Mouse (Mus musculus): Measurements from ENCODE around the gene Zbtb2. TPM values are rescaled to one million over a fixed set of nuclear protein-coding genes. Genes with fewer than 3 reads are reported as not detected.

The Zbtb2 gene
- polyA plus RNA-seq, 1 experiment from 2014 or later, result 21.0 TPM

DNA sequence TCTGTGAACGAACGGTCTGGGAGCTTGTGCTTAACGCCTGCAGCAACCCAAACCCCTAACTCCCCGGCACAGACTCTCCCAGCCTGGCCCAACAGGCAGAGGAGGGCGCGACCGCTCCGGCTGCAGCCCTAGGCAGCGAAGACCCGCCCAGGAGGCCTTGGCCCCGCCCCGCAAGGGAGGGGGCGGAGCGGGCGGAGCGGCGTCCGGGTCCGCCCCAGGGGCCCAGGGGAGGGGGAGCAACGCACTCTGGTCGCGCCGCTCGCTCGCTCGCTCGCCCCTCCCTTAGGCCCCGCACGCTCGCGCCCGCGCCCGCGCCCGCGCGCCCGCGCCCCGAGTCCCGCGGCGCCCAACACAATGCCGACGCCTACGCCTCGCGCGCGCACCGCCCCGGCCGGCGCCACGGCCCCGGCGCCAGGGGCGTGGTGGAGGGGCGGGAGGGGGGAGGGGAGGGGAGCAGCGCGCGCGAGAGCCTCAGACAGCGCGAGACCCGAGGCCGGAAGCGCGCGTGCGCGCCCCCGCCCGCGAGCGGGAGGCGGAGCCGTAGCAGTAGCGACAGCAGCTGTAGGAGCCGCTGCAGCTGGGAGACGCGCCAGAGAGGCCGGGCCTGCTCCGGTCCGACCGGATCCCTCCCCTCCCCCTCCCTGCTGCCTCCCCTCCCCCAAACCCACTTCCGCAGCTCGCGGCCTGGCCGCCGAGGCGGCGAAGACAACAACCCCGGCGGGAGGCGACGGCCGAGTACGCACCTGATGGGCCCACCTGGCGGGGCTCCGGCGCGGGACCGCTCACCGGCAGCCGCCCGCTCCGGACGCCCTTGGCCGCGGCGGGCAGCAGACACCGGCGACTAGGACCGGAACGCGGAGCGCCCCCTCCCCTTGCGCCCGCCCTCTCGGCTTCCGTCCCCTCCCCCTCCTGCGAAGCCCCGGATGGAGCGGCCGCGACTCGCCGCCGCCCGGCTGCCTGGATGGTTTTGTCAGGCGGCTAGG is 1.0 kb downstream of the Zbtb2 start:
- DNase-seq (ENCODE audit: low spot score), result peak; percentile 97

DNA sequence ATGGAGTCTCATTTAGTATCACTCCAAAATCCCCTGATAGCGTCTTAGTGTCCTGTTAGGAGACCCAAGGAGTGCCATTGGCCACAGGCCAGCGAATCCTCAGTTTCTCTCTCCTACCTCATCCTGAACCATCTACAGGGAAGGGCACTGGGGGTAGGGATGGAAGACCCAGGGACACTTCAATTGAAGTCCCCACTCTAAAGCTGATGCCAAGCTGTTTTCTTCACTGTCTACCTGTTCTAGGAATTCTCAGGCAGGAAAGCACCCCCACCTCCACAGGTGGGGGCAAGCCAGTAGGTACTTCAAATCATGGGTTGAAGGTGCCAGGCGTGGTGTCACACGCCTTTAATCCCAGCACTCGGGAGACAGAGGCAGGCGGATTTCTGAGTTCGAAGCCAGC is 3.7 kb downstream of the Zbtb2 start:
- DNase-seq (ENCODE audit: low spot score), result no peak

DNA sequence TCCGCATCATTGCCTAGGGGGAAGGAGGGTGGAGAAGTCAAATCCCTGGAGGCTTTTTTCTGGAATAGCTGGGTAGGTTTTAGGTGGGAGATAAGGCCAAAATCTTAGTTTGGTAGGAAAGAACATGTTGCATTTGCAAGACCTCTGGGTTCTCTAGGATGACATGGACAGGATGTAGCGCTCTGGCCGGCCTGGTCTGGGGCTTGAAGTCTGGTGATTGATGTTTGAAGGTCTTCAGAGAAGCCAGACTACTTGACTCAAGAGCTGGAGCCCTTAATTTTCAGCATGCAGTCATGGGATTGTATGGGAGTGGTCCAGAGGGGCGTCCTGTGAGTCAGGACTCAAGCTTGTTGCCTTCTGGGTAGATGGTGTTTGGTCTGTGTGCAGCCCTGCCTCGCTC is 7.2 kb downstream of the Zbtb2 start:
- DNase-seq (ENCODE audit: low spot score), result no peak

DNA sequence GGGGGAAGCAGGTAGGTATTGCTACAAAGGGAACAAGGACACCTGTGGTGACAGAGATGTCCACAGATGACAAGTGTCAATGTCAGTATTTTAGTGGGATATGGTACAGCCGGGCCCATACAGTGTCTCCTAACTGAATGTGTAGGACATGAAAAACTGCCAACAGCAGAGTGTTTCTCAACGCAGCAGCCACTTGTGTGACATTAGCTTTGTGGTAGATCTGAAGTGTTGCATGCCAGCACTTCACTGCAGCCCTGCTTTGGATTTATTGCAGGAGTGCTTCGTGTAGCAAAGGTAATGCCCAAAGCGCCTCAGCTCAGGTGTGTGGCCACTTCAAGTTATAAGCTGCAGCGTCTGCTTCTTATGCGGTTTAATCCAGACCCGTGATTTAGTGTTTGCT is 11.0 kb downstream of the Zbtb2 start:
- DNase-seq (ENCODE audit: low spot score), result no peak

DNA sequence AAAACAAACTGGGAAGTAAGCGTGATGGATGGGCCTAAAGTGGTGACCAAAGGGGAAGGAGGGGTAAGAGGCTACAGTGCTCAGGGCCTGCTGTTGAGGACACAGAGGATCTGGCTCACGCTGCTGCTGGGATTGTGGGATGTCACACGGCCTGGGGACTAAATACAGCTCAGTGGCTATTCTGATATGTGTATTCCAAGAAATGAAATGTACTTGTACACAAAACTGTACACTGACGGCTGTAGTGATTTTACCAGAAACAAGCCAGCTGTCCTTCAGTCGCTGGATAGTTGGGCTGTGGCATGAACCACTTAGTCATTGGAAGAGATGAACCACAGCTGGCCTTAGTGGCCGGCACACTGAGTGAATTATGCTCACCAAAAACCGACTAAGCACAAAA is 11.4 kb downstream of the Zbtb2 start:
- DNase-seq (ENCODE audit: low spot score), result no peak

DNA sequence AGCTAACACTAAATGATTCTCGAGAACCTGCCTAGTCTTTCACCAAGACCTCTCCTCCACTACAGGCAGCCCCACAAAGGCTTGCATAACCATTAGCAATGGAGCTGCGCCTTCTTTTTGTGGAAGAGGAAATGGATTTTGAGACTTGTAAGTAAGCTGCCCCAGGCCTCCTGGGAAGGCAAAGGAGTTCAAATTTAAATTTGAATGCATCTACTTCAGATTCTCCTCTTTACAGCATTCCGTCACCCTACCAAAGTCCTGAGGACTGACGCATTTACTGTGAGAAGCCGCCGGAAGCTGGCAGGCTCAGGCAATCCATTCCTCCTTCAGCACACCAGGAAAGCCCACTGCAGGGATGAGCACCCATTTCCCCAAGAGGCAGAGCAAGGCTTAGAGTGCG is 12.6 kb downstream of the Zbtb2 start:
- DNase-seq (ENCODE audit: low spot score), result no peak

DNA sequence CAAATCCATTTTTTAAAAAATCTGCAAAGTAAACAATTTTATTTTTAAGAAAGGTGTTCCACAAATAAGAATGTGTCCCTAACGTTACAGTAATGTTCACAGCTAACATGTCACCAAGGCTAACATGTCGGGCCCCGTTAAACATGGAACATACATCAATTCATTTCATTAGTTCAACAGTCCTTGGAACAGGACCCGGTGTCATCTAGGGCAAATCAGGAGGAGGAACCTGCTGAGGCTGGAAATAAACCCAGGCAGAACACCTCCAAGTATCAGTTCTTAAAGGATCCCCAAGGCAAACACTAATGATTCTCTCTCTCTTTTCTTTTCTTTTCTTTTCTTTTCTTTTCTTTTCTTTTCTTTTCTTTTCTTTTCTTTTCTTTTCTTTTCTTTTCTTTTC is 13.2 kb downstream of the Zbtb2 start:
- DNase-seq (ENCODE audit: low spot score), result no peak

DNA sequence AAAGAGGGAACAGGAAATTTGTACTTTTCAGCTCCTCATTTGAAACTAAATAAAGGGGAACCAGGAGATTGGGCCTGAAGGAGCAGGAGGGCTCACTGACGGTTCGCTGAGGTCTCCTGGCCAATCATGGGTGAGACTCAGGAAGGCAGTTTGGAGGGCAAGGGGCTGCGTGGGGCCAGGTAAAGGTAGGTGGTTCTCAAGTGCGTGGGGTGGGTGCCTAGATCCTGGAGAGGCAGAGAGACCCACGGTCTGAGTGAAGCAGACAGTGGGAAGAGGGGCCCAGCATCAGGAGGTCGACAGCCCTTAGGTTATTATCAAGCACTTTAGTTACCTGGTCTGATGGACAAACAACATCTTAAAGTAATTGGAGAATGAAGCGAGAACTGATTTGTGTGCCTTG is 13.7 kb downstream of the Zbtb2 start:
- no peak for DNase-seq (ENCODE audit: low spot score)

DNA sequence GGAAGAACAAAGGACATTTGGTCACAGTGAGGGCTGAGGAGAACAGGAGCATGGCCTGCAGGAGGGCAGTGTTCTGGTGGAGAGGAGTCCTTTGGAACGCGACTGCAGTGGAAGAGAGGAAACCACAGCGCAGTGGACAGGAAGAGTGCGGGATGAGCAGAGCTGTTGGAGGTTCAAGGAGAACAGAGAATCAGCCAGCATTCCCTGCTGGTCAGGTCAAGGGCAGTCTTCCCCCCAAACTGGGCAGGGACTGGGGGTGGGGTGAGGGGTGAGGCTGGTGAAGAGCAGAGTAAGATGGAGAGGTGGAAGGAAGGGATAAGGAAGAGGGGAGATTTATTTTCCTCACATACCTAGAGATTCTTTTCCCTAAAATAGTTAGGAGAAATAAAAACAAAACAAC is 14.3 kb downstream of the Zbtb2 start:
- no peak for DNase-seq (ENCODE audit: low spot score)

DNA sequence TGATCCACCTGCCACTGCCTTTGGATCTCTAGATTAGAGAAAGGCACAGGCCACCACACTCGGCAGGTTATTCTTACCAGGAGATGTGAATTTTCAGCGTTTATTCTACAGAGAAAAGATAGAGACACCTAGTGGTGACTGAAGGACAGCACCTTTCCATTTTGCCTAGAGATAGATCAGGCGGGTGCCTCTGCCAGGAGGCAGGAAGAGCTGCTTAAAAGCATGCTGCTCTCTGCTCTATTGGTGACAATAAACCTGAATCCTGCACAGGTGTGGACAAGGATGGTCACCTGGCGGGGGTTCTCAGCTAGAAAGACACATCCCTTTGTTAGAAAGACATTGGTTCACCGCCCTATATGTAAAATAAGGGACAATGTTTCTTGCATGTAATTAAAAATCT is 15.9 kb downstream of the Zbtb2 start:
- peak; percentile 72 for DNase-seq (ENCODE audit: low spot score)

DNA sequence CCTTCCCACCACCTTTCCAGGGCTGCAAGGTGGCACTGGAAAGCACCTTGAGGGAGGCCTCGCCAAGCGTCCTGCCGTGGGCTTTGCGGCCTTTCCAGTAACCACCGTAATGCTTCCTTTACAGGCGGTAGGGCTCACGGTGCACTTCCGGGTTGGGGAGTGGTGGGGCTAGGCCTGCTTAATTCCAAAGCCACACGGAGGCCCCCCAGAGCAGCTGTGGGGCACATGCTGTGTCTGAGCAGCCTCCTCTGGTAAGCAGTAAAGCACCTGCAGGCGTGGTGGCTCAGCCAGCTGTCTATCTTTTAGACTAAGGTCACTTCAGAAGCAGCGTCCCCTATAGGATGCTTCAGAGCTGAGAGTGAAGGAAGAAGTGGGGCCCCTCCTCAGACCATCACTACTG is 17.8 kb downstream of the Zbtb2 start:
- peak; percentile 63 for DNase-seq (ENCODE audit: low spot score)

DNA sequence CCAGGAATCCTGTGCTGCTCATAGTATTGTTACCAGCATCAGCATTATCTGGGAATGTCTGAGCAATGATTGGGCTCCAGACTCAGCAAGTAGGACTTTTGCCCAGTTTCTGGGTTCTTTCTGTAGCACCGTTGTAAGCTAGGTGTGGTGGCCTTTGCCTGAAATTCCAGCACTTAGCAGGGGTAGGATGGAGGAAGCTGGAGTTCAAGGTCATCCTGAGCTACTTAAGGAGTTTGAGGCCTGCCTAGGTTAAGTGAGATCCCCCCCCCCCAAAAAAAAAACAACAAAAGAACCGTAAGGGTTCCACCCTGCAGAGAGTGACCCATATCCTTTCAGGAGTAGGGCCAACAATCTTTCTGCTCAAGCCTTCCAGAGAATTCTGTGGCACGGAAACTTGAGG is 23.3 kb downstream of the Zbtb2 start:
- DNase-seq (ENCODE audit: low spot score), result no peak

DNA sequence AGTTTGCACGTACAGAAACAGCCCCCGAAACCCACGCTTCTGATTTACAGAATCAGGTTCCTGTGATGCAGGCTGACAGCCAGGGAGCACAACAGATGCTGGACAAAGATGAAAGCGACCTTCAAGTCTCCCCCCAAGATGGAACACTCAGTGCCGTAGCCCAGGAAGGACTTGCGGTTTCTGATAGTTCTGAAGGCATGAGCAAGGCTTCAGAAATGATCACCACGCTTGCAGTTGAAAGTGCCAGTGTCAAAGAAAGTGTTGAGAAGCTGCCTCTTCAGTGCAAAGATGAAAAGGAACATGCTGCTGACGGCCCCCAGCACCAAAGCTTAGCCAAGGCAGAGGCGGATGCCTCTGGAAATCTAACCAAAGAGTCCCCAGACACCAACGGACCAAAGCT is 30.5 kb downstream of the Zbtb2 start:
- DNase-seq (ENCODE audit: low spot score), result peak; percentile 39

DNA sequence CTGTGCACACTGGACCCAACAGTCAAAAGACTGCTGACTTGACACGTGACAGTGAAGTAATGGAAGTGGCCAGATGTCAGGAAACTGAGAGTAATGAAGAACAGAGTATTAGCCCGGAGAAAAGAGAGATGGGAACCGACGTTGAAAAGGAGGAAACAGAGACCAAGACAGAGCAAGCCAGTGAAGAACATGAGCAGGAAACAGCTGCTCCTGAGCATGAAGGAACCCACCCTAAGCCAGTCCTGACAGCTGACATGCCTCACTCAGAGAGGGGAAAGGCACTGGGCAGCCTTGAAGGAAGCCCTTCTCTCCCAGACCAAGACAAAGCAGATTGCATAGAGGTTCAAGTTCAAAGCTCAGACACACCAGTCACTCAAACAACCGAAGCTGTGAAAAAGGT is 31.3 kb downstream of the Zbtb2 start:
- peak; percentile 54 for DNase-seq (ENCODE audit: low spot score)

DNA sequence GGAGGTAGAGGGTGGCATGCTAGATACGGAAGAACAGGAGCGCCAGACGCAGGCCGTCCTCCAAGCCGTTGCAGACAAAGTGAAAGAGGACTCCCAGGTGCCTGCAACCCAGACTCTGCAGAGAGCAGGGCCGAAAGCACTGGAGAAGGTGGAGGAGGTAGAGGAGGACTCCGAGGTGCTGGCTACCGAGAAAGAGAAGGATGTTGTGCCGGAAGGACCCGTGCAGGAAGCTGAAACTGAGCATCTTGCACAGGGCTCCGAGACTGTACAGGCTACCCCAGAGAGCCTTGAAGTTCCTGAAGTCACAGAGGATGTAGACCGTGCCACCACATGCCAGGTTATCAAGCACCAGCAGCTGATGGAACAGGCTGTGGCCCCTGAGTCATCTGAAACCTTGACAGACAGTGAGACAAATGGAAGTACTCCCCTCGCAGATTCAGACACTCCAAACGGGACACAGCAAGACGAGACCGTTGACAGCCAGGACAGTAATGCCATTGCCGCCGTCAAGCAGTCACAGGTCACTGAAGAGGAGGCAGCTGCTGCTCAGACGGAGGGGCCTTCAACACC is 31.9 kb downstream of the Zbtb2 start:
- peak; percentile 56 for DNase-seq (ENCODE audit: low spot score)

DNA sequence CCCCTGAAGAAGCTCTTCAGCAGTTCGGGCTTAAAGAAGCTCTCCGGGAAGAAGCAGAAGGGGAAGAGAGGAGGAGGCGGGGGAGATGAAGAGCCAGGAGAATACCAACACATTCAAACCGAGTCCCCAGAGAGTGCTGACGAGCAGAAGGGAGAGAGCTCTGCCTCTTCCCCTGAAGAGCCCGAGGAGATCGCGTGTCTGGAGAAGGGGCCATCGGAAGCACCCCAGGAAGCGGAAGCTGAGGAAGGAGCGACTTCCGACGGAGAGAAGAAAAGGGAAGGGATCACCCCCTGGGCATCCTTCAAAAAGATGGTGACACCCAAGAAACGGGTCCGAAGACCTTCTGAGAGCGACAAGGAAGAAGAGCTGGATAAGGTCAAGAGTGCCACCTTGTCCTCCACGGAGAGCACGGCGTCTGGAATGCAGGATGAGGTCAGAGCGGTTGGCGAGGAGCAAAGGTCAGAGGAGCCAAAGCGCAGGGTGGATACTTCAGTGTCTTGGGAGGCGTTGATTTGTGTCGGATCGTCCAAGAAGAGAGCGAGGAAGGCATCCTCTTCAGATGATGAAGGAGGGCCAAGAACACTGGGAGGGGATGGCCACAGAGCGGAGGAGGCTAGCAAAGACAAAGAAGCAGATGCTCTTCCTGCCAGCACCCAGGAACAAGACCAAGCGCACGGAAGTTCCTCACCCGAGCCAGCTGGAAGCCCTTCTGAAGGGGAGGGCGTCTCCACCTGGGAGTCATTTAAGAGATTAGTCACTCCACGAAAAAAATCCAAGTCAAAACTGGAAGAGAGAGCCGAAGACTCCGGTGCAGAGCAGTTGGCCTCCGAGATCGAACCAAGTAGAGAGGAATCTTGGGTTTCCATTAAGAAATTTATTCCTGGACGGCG is 33.3 kb downstream of the Zbtb2 start:
- DNase-seq (ENCODE audit: low spot score), result no peak

DNA sequence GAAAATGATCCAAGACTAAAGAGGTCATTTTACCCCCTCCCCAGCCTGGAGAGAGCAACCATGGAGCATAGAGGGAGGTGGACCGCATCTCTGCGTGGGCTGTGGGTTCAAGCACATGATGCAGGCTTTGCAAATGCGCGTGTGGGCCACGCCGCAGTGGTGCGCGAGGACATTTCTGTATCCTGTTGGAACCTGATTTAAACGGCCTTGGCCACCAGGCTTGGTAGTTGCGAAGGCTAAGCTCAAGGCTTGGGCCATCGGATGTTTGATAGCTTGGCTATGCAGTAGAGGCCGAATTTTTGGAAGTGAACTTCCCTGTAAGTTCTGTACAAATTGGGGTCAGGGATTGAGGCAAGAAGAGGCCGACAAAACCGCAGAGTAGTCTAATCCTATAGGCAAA is 40.3 kb downstream of the Zbtb2 start:
- no peak for DNase-seq (ENCODE audit: low spot score)

DNA sequence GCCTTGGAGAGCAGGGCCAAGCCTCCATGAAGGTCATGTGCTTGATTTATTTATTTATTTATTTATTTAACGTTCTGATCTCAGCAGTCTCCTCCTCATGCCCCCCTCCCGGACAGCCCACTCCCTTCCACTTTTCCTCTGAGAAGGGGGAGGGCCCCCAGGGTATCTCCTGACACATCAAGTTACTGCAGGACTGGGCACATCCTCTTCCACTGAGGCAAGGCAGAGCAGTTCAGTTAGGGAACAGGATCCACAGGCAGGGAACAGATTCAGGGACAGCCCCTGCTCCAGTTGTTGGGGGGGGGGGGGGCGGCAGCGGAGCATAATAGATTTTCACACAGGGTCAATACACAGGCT is 40.8 kb downstream of the Zbtb2 start:
- DNase-seq (ENCODE audit: low spot score), result no peak

DNA sequence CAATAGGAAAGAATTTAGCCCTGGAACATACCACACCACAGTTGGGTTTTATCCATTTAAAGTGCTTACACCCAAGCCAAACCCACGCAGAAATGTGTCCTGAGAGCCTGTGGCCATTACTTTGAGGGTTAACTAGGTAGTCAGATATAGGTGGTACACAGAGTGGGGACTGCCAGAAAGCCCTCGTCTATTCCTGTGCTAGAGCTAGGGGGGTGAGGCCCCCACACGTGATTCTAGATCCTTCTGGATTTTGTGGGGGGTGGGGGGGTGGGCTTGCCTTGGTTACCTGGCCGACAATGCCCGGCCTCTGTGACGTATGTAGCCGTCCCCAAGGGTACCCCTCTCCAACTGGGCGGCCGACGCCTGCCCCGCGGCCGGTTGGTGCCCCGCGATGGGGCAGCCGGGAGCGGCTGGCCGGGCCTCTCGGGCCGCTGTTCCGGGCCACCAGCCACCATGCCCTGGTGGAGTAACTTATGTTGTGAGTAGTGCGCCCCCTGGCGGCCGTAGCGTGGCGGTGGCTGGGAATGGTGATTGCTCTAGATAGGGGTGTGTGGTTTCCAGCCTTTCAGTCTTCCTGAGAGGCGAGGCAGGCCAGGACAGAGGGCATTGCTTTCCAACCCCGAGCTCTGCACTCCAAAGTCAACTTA is 41.3 kb downstream of the Zbtb2 start:
- DNase-seq (ENCODE audit: low spot score), result peak; percentile 87

DNA sequence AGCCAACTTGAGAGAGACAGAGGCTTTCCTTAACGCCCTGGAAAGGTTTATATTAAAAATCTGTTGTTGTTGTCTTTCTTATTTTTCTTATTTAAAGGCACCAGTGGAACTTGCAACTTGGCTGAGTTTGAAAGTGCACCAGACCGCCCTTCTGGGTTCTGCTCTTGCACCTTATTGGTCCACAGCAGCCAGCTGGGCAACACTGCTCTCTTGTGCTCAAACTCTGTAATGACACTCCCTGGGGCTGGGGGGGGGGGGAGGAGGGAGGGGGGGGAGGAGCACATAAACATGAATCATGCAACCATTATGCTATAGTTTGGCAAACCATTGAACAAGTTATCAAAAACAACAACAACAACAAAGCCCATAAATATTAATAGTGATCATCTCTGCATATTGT is 46.5 kb downstream of the Zbtb2 start:
- DNase-seq (ENCODE audit: low spot score), result peak; percentile 67

DNA sequence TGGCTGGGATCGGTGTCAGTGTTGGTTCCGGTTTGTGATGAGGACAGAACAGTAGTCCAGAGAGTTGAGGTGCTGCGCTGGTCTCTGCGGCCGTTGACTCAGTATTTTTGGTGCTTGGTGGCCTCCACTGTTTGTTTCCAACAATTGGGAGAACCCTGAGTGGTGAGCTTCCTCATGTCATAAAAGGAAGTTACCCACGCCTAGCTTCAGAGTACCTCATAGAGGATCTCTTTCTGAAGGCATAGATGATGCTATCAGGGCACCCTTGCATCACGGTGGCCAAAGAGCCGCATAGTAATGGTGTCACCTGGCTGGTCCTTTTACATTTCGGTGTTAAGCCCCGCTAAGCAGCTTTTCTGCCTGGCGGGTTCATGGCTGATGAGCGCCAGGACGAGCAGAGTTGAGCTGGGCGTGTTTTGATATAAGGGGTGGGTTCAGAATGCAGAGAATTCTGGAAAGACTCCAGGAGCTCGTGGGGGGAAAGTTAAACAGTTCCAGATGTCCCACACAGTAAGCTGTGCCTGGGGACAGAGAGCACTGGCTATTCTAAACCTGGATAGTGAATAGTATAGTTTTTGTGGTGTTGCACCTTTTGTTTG is 48.9 kb downstream of the Zbtb2 start:
- DNase-seq (ENCODE audit: low spot score), result no peak
